Mouse (Mus musculus) midbrain, embryonic 15.5 days (tissue): ENCODE measurements at regions not wholly inside any gene's neighbourhood (a gene's known extent, or its start where the extent isn't known, plus 50 kb on each side); places are given as distances from the start of the nearest gene placed in this dataset.

Experiments used
- ATAC-seq: fragments of 200-750 bp; cut with Nextera tagmentation; replicated peaks from 2 replicates; pipeline ENCODE4 v1.8.0; 2017; ENCODE audit warnings: moderate TSS enrichment
- H3K27ac ChIP-seq: fragments of 300-500 bp; sonication (generic); 2 replicates; pipeline ENCODE4 v1.5.1; 2015; ENCODE audit warnings: mild to moderate bottlenecking, inconsistent platforms
- H3K27me3 ChIP-seq: fragments of 300-500 bp; sonication (generic); replicated peaks from 2 replicates; pipeline ENCODE4 v1.6.1; 2015; ENCODE audit warnings: inconsistent platforms
- H3K36me3 ChIP-seq: fragments of 300-500 bp; sonication (generic); replicated peaks from 2 replicates; pipeline ENCODE4 v1.6.1; 2015; ENCODE audit warnings: inconsistent platforms
- H3K4me1 ChIP-seq: fragments of 300-500 bp; sonication (generic); 2 replicates; pipeline ENCODE4 v1.6.1; 2015; ENCODE audit warnings: inconsistent platforms
- H3K4me2 ChIP-seq: fragments of 300-500 bp; sonication (generic); 2 replicates; pipeline ENCODE4 v1.6.1; 2015; ENCODE audit warnings: inconsistent platforms, mild to moderate bottlenecking, moderate library complexity
- H3K4me3 ChIP-seq: fragments of 300-500 bp; sonication (generic); 2 replicates; pipeline ENCODE4 v1.5.1; 2015; ENCODE audit warnings: mild to moderate bottlenecking, inconsistent platforms
- H3K9ac ChIP-seq: fragments of 300-500 bp; sonication (generic); 2 replicates; pipeline ENCODE4 v1.6.1; 2015; ENCODE audit warnings: mild to moderate bottlenecking, inconsistent platforms
- H3K9me3 ChIP-seq: fragments of 300-500 bp; sonication (generic); 2 replicates; pipeline ENCODE4 v1.6.1; 2016; ENCODE audit warnings: inconsistent platforms
- WGBS: fragments of 180-500 bp; shearing (Covaris S2); methylation state at CpG from one replicate; pipeline ENCODE4 v1.1.7; 2015; ENCODE audit warnings: mixed read lengths; 5-methylcytosine and 5-hydroxymethylcytosine counted together

- no peak overlapping the region for H3K4me3 ChIP-seq
- H3K9me3 ChIP-seq = no peaks in the 10 kb centered on the region
- H3K27me3 ChIP-seq = peaks cover 14% of the 10 kb centered on the region
- no peak overlapping the region for H3K9ac ChIP-seq
- 6% methylated on average over 3 of the region's 3 CpGs for WGBS
- H3K27ac ChIP-seq = 0 out of 2 replicates have a peak overlapping the region, but pooled peaks have one; percentile 39
- H3K4me2 ChIP-seq = no peak overlapping the region
- ATAC-seq = no peak
- H3K36me3 ChIP-seq = no peaks in the 10 kb centered on the region
- peaks cover 32% of the 10 kb centered on the region for H3K4me1 ChIP-seq
Measured at GRCm38 (mm10) chr8:12504777-12505176, 68.1 kb upstream of the Spaca7 start.

DNA sequence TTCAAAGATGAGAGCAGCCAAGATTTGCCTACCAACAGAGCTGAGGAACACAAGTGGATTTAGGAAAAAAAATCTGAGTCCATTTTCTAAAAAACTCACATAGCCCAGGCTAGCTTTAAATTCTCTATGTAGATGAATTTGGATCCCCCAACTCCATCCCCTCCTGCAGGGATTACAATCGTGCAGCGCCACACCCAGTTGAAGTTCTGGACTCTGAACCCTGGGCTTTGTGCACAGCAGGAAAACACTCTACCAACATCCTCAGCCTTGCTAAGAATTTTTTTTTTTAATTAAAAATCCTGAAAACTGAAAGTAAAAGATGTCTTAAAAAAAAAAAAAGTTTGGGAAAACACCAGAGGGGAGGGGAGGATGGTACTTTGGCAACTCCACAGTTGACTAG is 62.6 kb upstream of the Spaca7 start:
- no peak overlapping the region for H3K9ac ChIP-seq

DNA sequence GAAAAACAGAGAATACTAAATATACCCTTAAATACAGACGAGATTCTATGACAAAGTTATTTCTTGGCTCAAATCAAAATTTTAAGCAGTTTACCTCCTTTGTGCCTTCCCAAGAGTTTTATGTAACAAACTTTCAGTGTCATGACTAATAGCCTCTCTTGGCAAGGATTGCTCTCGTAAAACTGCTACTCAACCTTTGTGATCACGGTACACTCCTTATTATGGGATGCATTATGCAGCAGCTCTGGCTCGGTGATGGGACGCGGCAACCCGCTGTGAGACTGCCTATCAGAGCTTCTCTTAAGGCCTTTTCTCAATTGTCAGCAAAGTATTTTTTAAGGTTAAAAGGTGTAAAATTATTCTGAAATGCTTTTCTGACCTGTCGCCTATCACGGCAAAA is 59.8 kb upstream of the Spaca7 start:
- ATAC-seq = no peak
- H3K4me1 ChIP-seq = no peaks in the 10 kb centered on the region
- no peaks in the 10 kb centered on the region for H3K9me3 ChIP-seq
- 0 out of 2 replicates have a peak, but pooled peaks cover 4% of the 10 kb centered on the region for H3K27me3 ChIP-seq
- H3K4me3 ChIP-seq = no peak overlapping the region
- H3K36me3 ChIP-seq = no peaks in the 10 kb centered on the region
- WGBS = 44% methylated on average over 9 of the region's 9 CpGs
- no peak overlapping the region for H3K9ac ChIP-seq
- H3K27ac ChIP-seq = no peak overlapping the region
- no peak overlapping the region for H3K4me2 ChIP-seq

More for the DNA sequence above, 62.6 kb upstream of the Spaca7 start:
- Histone ChIP-seq H3K27me3 (0 out of 2 replicates have a peak, but pooled peaks cover 8% of the 10 kb centered on the region), H3K36me3 (no peaks in the 10 kb centered on the region), H3K4me3 (no peak overlapping the region), H3K4me2 (no peak overlapping the region), H3K9me3 (no peaks in the 10 kb centered on the region), H3K4me1 (no peaks in the 10 kb centered on the region), H3K27ac (no peak overlapping the region)
- 57% methylated on average over 2 of the region's 2 CpGs for WGBS
- no peak for ATAC-seq

DNA sequence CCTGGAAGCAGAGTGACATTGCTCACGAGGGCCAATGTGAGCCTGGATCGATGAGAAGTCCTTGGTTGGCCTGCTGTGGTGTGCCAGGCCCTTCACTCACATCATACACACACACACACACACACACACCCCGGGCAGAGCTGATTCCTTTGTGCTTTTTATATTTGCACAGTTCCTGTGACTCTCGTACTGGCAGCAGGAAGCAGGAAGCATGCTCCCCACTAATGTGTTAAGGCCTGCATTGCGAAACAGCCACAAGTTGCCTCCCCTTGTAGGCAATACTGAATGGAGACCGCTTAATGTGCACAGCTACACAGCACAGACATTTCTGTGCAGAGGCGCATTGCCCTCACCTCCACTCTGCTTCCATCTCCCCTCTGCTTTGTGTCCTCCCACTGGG is 58.7 kb upstream of the Spaca7 start:
- 0 out of 2 replicates have a peak, but pooled peaks cover under 1% of the 10 kb centered on the region for H3K9me3 ChIP-seq
- H3K9ac ChIP-seq = no peak overlapping the region
- ATAC-seq = no peak
- H3K27ac ChIP-seq = no peak overlapping the region
- 0 out of 2 replicates have a peak, but pooled peaks cover 4% of the 10 kb centered on the region for H3K27me3 ChIP-seq
- no peak overlapping the region for H3K4me3 ChIP-seq
- no peak overlapping the region for H3K4me2 ChIP-seq
- no peaks in the 10 kb centered on the region for H3K4me1 ChIP-seq
- WGBS = 79% methylated on average over 7 of the region's 7 CpGs
- H3K36me3 ChIP-seq = no peaks in the 10 kb centered on the region

DNA sequence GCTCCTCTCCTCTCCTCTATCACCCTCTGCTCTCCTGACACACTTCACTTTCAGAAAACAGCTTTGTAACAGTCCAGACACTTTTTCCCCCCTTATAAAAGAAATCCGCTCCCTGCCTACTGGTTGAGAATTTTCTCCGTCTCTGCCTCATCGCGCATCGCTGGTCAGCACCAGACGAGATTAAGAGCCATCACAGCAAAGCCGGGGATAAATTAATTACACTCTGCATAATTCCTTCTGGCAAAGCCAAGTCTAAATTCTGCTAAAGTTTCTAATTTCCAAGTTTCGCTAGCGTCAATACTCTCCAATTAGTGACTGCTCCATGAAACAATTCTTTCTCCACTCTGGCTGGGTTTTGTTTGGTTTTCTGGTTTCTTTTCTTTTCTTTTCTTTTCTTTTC is 51.2 kb upstream of the Spaca7 start:
- ATAC-seq = no peak
- 0 out of 2 replicates have a peak, but pooled peaks cover 4% of the 10 kb centered on the region for H3K9me3 ChIP-seq
- no peak overlapping the region for H3K27ac ChIP-seq
- H3K4me2 ChIP-seq = no peak overlapping the region
- no peak overlapping the region for H3K9ac ChIP-seq
- WGBS = 14% methylated on average over 9 of the region's 9 CpGs
- H3K4me3 ChIP-seq = no peak overlapping the region
- 0 out of 2 replicates have a peak, but pooled peaks cover 2% of the 10 kb centered on the region for H3K27me3 ChIP-seq
- H3K36me3 ChIP-seq = no peaks in the 10 kb centered on the region
- H3K4me1 ChIP-seq = no peaks in the 10 kb centered on the region; the same call in 1 of the 2 replicates
